Mouse (Mus musculus): ENCODE data around the gene D16Ertd472e. TPM values are rescaled to one million over a fixed set of nuclear protein-coding genes. Genes with fewer than 3 reads are reported as not detected.
"Not testable (repeated sequence)": the region's sequence is repeated elsewhere in the genome, so short reads cannot be mapped to it uniquely, and the experiment has no call there.

Gene D16Ertd472e
- polyA plus RNA-seq, 1 experiment from 2014 or later: 31.1 TPM

- H3K4me2 ChIP-seq: no peak overlapping the region
- no peaks in the 10 kb centered on the region for H3K27me3 ChIP-seq
- H3K9ac ChIP-seq: no peak overlapping the region
- ATAC-seq (ENCODE audit: insufficient number of reproducible peaks, insufficient read depth, low FRiP score, low TSS enrichment, low read depth): no peak
- no peaks in the 10 kb centered on the region for H3K9me3 ChIP-seq
- H3K27ac ChIP-seq: no peak overlapping the region
- no peak overlapping the region for H3K4me3 ChIP-seq
- no peaks in the 10 kb centered on the region for H3K4me1 ChIP-seq
- H3K36me3 ChIP-seq: peaks cover 6% of the 10 kb centered on the region; the same call in 1 of the 2 replicates
- 68% methylated on average over 7 of the region's 7 CpGs for WGBS
Observed at GRCm38 (mm10) chr16:78537322-78537721, 39.2 kb downstream of the D16Ertd472e start.

GRCm38 (mm10) chr16:78534468-78534867 is 42.0 kb downstream of the D16Ertd472e start:
- no peaks in the 10 kb centered on the region for H3K9me3 ChIP-seq
- WGBS: 78% methylated on average over 8 of the region's 8 CpGs
- no peaks in the 10 kb centered on the region for H3K36me3 ChIP-seq
- no peak overlapping the region for H3K27ac ChIP-seq
- H3K9ac ChIP-seq: no peak overlapping the region
- no peak for ATAC-seq (ENCODE audit: insufficient number of reproducible peaks, insufficient read depth, low FRiP score, low TSS enrichment, low read depth)
- H3K4me3 ChIP-seq: no peak overlapping the region
- H3K27me3 ChIP-seq: no peaks in the 10 kb centered on the region
- H3K4me2 ChIP-seq: no peak overlapping the region
- H3K4me1 ChIP-seq: no peaks in the 10 kb centered on the region

- no peak for ATAC-seq (ENCODE audit: insufficient number of reproducible peaks, insufficient read depth, low FRiP score, low TSS enrichment, low read depth)
- Histone ChIP-seq H3K9ac (no peak overlapping the region), H3K4me1 (no peaks in the 10 kb centered on the region), H3K27me3 (no peaks in the 10 kb centered on the region), H3K36me3 (no peaks in the 10 kb centered on the region), H3K4me2 (no peak overlapping the region), H3K27ac (no peak overlapping the region), H3K4me3 (no peak overlapping the region), H3K9me3 (no peaks in the 10 kb centered on the region)
- 74% methylated on average over 6 of the region's 6 CpGs for WGBS
Observed at GRCm38 (mm10) chr16:78531957-78532605, 44.4 kb downstream of the D16Ertd472e start.

- Histone ChIP-seq H3K36me3 (no peaks in the 10 kb centered on the region), H3K9me3 (no peaks in the 10 kb centered on the region), H3K9ac (no peak overlapping the region), H3K4me2 (no peak overlapping the region), H3K4me3 (no peak overlapping the region), H3K27ac (no peak overlapping the region), H3K4me1 (no peaks in the 10 kb centered on the region), H3K27me3 (no peaks in the 10 kb centered on the region)
- ATAC-seq (ENCODE audit: insufficient number of reproducible peaks, insufficient read depth, low FRiP score, low TSS enrichment, low read depth): no peak
- 77% methylated on average over 4 of the region's 4 CpGs for WGBS
Observed at GRCm38 (mm10) chr16:78522974-78523373, 53.5 kb downstream of the D16Ertd472e start.

- no peak for ATAC-seq (ENCODE audit: insufficient number of reproducible peaks, insufficient read depth, low FRiP score, low TSS enrichment, low read depth)
- 79% methylated on average over 7 of the region's 7 CpGs for WGBS
- H3K4me3 ChIP-seq: no peak overlapping the region
- no peaks in the 10 kb centered on the region for H3K27me3 ChIP-seq
- no peak overlapping the region for H3K4me2 ChIP-seq
- no peak overlapping the region for H3K9ac ChIP-seq
- H3K36me3 ChIP-seq: no peaks in the 10 kb centered on the region
- H3K9me3 ChIP-seq: no peaks in the 10 kb centered on the region
- no peak overlapping the region for H3K27ac ChIP-seq
- no peaks in the 10 kb centered on the region for H3K4me1 ChIP-seq
Observed at GRCm38 (mm10) chr16:78518697-78519096, 57.8 kb downstream of the D16Ertd472e start.

- Histone ChIP-seq H3K27me3 (no peaks in the 10 kb centered on the region), H3K4me3 (no peak overlapping the region), H3K4me2 (no peak overlapping the region), H3K36me3 (no peaks in the 10 kb centered on the region), H3K27ac (no peak overlapping the region), H3K4me1 (no peaks in the 10 kb centered on the region), H3K9ac (no peak overlapping the region), H3K9me3 (no peaks in the 10 kb centered on the region)
- no peak for ATAC-seq (ENCODE audit: insufficient number of reproducible peaks, insufficient read depth, low FRiP score, low TSS enrichment, low read depth)
- WGBS: 81% methylated on average over 2 of the region's 2 CpGs
Observed at GRCm38 (mm10) chr16:78517171-78517570, 59.3 kb downstream of the D16Ertd472e start.

- Histone ChIP-seq H3K36me3 (no peaks in the 10 kb centered on the region), H3K27me3 (no peaks in the 10 kb centered on the region), H3K4me2 (no peak overlapping the region), H3K9me3 (no peaks in the 10 kb centered on the region), H3K4me1 (no peaks in the 10 kb centered on the region), H3K9ac (no peak overlapping the region), H3K27ac (no peak overlapping the region), H3K4me3 (no peak overlapping the region)
- no peak for ATAC-seq (ENCODE audit: insufficient number of reproducible peaks, insufficient read depth, low FRiP score, low TSS enrichment, low read depth)
- 79% methylated on average over 8 of the region's 8 CpGs for WGBS
Observed at GRCm38 (mm10) chr16:78511526-78511925, 65.0 kb downstream of the D16Ertd472e start.

GRCm38 (mm10) chr16:78502492-78502891 is 74.0 kb downstream of the D16Ertd472e start:
- no peak overlapping the region for H3K4me2 ChIP-seq
- H3K9me3 ChIP-seq: no peaks in the 10 kb centered on the region
- H3K4me3 ChIP-seq: no peak overlapping the region
- no peak for ATAC-seq (ENCODE audit: insufficient number of reproducible peaks, insufficient read depth, low FRiP score, low TSS enrichment, low read depth)
- 88% methylated on average over 9 of the region's 9 CpGs for WGBS
- H3K9ac ChIP-seq: no peak overlapping the region
- H3K27me3 ChIP-seq: no peaks in the 10 kb centered on the region
- H3K36me3 ChIP-seq: no peaks in the 10 kb centered on the region
- H3K27ac ChIP-seq: no peak overlapping the region
- H3K4me1 ChIP-seq: no peaks in the 10 kb centered on the region

- H3K4me2 ChIP-seq; H3K27ac ChIP-seq; ATAC-seq (ENCODE audit: insufficient number of reproducible peaks, insufficient read depth, low FRiP score, low TSS enrichment, low read depth); H3K4me1 ChIP-seq; H3K27me3 ChIP-seq; H3K36me3 ChIP-seq; H3K9ac ChIP-seq; H3K9me3 ChIP-seq; H3K4me3 ChIP-seq: not testable (repeated sequence)
- WGBS: 94% methylated on average over 12 of the region's 12 CpGs
Observed at GRCm38 (mm10) chr16:78492696-78493095, 83.8 kb downstream of the D16Ertd472e start.

- no peaks in the 10 kb centered on the region for H3K27me3 ChIP-seq
- H3K27ac ChIP-seq: no peak overlapping the region; the same call in 1 of the 2 replicates
- ATAC-seq (ENCODE audit: insufficient number of reproducible peaks, insufficient read depth, low FRiP score, low TSS enrichment, low read depth): no peak
- H3K4me3 ChIP-seq: no peak overlapping the region
- H3K9ac ChIP-seq: no peak overlapping the region
- no peaks in the 10 kb centered on the region for H3K9me3 ChIP-seq
- WGBS: 65% methylated on average over 5 of the region's 5 CpGs
- H3K4me2 ChIP-seq: peak overlapping the region; percentile 50
- H3K4me1 ChIP-seq: no peaks in the 10 kb centered on the region
- no peaks in the 10 kb centered on the region for H3K36me3 ChIP-seq
Observed at GRCm38 (mm10) chr16:78490779-78491178, 85.7 kb downstream of the D16Ertd472e start.

Measured in embryonic facial prominence, embryonic 13.5 days (tissue).